Mouse (Mus musculus) kidney, postnatal 10 days (tissue): ENCODE data around the gene Fabp7.

ENCODE experiments used
- DNase-seq: peaks from one replicate; pipeline ENCODE4 v3.0.0; 2021; ENCODE audit warnings: mixed read lengths

Fabp7 gene

DNA sequence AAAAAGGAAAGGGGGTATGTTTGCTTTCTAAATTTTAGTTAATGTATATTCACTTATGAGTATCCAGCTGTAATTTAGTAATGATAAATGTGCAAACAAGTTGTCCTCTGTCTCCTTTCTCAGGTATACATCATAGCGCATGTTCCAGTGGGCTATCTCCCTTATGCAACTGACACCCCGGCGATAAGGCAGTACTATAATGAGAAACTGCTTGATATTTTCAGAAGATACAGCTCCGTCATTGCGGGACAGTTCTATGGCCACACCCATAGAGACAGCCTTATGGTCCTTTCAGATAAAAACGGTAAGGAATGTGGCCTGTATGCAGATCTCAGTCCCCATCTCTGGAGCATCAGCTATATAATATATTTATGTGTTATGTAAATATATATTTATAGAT, 23.1 kb downstream of the Fabp7 start:
- DNase-seq: no peak

DNA sequence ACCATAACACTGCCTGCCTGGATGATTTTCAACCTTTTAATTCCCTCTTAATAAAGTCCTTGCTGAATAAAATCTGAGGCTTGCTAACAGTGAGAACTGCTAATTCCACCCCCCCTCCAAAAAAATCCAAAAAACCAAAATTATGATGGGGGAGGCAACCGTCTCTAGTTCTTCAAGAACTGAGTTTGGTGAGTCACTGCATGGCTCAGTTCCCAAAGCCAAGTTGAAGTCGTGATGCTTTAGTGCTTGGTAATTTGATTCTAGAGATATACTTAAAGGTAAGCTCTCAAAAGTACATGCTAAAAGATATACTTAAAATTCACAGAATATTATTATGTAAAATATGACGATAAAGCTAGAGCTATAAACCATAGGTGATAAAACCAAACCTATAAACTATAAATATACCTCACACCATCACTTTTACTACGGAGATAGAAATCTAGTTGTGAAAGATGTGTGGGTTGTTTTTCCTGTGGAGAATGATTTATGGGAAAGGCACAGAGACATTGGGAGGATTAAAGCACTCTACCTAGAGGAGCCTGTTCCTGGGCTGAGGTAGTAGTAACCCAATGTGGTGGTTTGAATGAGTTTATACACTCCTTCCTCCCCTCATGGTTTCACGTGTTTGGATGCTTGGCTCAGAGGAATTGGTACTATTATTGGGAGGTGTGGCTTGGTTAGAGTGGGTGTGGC, 27.6 kb downstream of the Fabp7 start:
- no peak for DNase-seq

DNA sequence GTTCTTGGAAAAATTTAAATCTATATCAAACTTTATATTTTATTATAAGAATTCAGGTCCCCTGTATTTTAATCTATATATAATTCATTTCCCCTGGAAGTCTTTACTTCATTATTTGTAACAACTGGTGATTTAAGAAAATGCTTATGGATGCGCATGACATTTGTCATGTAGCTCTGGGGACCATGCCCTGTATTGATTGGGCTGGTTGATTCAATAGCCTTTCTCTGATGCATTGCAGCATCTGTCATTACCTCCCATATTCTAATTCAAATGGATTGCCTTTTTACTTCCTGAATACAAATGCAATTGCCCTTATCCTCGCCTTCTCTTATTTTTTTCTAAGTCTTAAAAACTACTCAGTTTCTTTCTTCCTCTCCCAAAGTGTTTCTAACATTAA, 29.6 kb downstream of the Fabp7 start:
- DNase-seq: no peak

DNA sequence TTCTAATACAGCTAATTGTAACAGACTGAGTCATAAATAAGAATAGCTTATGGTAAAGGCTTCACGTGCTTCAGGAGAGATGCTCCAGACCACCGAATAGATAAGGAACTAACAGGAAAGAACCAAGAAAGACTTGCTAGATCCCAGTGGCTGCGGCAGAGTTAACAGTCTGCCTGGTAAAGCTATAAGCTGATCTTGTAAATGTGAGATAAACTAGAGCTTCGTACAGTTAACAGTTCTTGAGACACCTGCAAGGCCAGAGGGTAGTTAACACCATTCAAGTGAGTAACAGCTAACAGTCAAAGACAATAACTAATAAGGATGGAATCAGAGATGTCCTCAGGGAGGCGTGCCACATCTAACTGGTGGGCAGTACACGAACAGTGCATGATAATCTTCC, 31.2 kb downstream of the Fabp7 start:
- no peak for DNase-seq

DNA sequence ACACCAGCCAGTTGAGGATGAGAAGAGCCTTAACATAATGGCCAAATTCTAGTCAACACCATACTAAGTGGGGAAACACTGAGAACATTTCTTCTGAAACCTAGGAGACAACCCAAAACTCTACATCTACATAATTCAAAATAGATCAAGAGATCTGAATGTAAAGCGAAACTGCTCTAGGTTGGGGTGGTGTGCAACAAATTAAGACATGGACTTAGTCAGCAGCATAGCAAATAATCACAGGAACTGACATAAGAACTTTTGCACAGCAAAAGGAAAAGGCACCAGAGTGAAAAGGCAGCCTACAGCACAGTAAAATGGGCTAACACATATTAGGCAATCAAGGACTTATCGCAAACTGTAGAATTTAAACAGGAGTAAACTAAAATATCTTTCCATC, 34.5 kb downstream of the Fabp7 start:
- DNase-seq: no peak

DNA sequence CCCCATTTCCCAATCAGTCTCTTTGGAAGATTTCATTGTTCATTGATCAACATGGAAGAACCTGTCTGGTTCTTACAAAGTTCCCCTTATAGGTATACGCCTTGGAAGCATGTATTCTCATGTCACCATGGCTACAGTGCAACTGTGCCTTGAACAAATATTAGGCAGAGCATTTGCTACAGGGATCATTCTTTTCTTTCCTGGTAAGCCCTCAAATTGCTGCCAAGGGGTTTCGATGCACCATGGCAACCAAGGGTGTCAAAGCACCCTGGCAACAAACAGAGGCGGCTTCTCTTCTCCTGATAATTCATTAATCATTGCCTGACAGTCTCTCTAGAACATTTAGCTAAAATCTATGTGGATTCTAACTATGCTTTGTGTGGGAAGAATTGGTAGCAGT, 37.8 kb downstream of the Fabp7 start:
- no peak for DNase-seq

DNA sequence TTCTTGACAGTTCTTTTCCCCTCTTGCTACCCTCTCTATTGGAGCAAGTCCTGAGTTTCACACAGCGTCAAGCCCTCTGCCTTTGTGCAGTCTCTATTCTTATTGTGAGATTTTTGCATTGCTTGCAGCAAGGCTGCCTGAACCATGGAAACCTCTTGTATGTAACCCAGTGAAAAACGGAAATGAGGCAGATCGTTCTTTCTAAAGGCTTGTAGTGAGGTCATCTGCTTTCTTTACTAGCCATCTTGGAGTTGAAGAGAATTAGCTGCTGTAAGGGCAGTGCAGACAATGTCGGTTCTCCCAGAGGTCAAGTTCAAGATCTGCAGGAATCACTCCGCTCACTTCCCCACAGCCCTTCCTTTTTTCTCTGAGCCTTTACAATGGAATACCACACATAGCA, 44.0 kb downstream of the Fabp7 start:
- DNase-seq: no peak

DNA sequence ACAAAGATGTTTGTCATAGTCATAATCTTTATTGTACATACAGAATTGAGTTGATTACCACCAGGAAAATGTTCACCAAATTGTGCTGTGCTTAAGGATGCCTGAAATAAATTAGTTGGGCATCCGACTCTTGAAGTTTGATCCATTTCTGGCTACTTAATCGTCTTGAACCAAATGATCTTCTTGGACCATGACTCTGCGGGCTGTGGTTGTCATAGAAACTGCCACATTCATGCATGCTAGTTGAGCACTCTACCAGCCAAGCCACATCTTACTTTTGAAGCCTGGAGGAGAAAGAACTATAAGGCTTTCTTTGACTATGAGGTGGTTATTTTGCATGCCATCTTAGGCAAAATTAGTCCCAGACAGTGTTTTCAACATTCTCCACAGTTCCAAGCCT, 44.9 kb downstream of the Fabp7 start:
- DNase-seq: no peak

DNA sequence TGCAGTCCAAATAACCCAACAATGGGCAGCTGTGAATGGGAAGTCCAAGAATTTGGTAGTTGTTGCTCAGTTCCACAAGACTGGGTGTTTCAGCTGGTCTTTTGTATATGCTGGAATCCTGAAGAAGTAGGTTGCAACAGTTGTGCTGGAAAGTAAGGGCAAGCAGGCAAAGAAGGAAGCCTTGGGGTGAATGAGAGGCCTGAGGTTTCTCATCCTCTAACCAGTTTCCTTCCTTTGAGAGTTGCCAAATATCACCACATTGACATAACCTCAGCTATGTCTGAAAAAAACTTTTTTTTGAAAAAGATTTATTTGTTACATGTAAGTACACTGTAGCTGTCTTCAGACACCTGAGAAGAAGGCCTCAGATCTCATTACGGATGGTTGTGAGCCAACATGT, 50.4 kb downstream of the Fabp7 start:
- DNase-seq: no peak

DNA sequence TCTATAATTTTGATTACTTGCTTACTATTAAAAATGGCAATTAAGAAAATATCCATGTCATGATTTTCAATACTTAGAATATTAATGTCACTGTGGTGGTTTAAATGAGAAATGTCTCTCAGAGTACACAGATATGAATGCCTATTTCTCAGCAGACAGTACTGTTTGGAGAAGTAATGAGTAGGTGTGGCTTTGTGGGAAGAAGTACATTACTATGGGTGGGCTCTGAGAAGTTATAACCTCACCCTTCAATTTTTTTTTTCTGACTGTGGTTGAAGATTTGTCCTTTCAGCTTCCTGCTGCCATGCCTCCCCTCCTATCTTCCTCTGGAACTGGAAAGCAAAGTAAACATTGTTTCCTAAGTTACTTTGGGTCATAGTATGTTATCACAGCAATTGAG, 51.3 kb downstream of the Fabp7 start:
- no peak for DNase-seq
